Mouse (Mus musculus): Measurements from ENCODE around the gene Hcfc1r1. TPM values are rescaled to one million over a fixed set of nuclear protein-coding genes. Genes with fewer than 3 reads are reported as not detected.

The Hcfc1r1 gene
- polyA plus RNA-seq, 1 experiment from 2014 or later = 45.5 TPM

GRCm38 (mm10) chr17:23670516-23671074, 2.8 kb upstream of the Hcfc1r1 start:
- H3K9ac ChIP-seq (ENCODE audit: low read length) = no peak overlapping the region
- H3K9me3 ChIP-seq (ENCODE audit: control insufficient read depth, low read length) = no peaks in the 10 kb centered on the region
- H3K27me3 ChIP-seq (ENCODE audit: control insufficient read depth, insufficient read depth, low read length) = peaks cover 4% of the 10 kb centered on the region
- peaks cover 10% of the 10 kb centered on the region for H3K36me3 ChIP-seq (ENCODE audit: control insufficient read depth, insufficient read depth, low read length)
- no peak overlapping the region for H3K4me3 ChIP-seq (ENCODE audit: low read depth, low read length)
- H3K4me2 ChIP-seq (ENCODE audit: low read depth, severe bottlenecking) = no peak overlapping the region
- no peak for ATAC-seq (ENCODE audit: insufficient number of reproducible peaks, low FRiP score, low TSS enrichment, low read depth)
- H3K4me1 ChIP-seq (ENCODE audit: control insufficient read depth, insufficient read depth, low read length) = peaks cover 7% of the 10 kb centered on the region
- H3K27ac ChIP-seq (replicated peaks; ENCODE audit: low read depth, low read length) = no peak overlapping the region
- no peak for DNase-seq (ENCODE audit: low spot score)
- 84% methylated on average over 7 of the region's 7 CpGs for WGBS

GRCm38 (mm10) chr17:23671519-23671918, 1.9 kb upstream of the Hcfc1r1 start:
- Histone ChIP-seq H3K4me3 (ENCODE audit: low read depth, low read length) (no peak overlapping the region), H3K27me3 (ENCODE audit: control insufficient read depth, insufficient read depth, low read length) (peaks cover 11% of the 10 kb centered on the region), H3K4me1 (ENCODE audit: control insufficient read depth, insufficient read depth, low read length) (peaks cover 15% of the 10 kb centered on the region), H3K9me3 (ENCODE audit: control insufficient read depth, low read length) (no peaks in the 10 kb centered on the region), H3K36me3 (ENCODE audit: control insufficient read depth, insufficient read depth, low read length) (peaks cover 10% of the 10 kb centered on the region), H3K27ac (replicated peaks; ENCODE audit: low read depth, low read length) (no peak overlapping the region), H3K9ac (ENCODE audit: low read length) (no peak overlapping the region), H3K4me2 (ENCODE audit: low read depth, severe bottlenecking) (no peak overlapping the region)
- DNase-seq (ENCODE audit: low spot score) (no peak), ATAC-seq (ENCODE audit: insufficient number of reproducible peaks, low FRiP score, low TSS enrichment, low read depth) (no peak)
- 99% methylated on average over 3 of the region's 3 CpGs for WGBS

GRCm38 (mm10) chr17:23672761-23673160, 635 bp upstream of the Hcfc1r1 start:
- no peak overlapping the region for H3K4me3 ChIP-seq (ENCODE audit: low read depth, low read length)
- H3K9ac ChIP-seq (ENCODE audit: low read length) = no peak overlapping the region
- peak overlapping the region; percentile 76 for H3K4me2 ChIP-seq (ENCODE audit: low read depth, severe bottlenecking)
- H3K27me3 ChIP-seq (ENCODE audit: control insufficient read depth, insufficient read depth, low read length) = peaks cover 15% of the 10 kb centered on the region
- 71% methylated on average over 3 of the region's 3 CpGs for WGBS
- H3K36me3 ChIP-seq (ENCODE audit: control insufficient read depth, insufficient read depth, low read length) = peaks cover 6% of the 10 kb centered on the region
- H3K9me3 ChIP-seq (ENCODE audit: control insufficient read depth, low read length) = no peaks in the 10 kb centered on the region
- H3K27ac ChIP-seq (replicated peaks; ENCODE audit: low read depth, low read length) = no peak overlapping the region
- no peak for DNase-seq (ENCODE audit: low spot score)
- H3K4me1 ChIP-seq (ENCODE audit: control insufficient read depth, insufficient read depth, low read length) = peaks cover 23% of the 10 kb centered on the region
- ATAC-seq (ENCODE audit: insufficient number of reproducible peaks, low FRiP score, low TSS enrichment, low read depth) = no peak

- WGBS = 35% methylated on average over 9 of the region's 9 CpGs
- Histone ChIP-seq H3K27me3 (ENCODE audit: control insufficient read depth, insufficient read depth, low read length) (peaks cover 26% of the 10 kb centered on the region), H3K4me2 (ENCODE audit: low read depth, severe bottlenecking) (peak overlapping the region; percentile 76), H3K9me3 (ENCODE audit: control insufficient read depth, low read length) (no peaks in the 10 kb centered on the region), H3K4me1 (ENCODE audit: control insufficient read depth, insufficient read depth, low read length) (peaks cover 27% of the 10 kb centered on the region), H3K9ac (ENCODE audit: low read length) (peak overlapping the region; percentile 41; the same call in 1 of the 2 replicates), H3K4me3 (ENCODE audit: low read depth, low read length) (peak overlapping the region; percentile 55), H3K27ac (replicated peaks; ENCODE audit: low read depth, low read length) (no peak overlapping the region), H3K36me3 (ENCODE audit: control insufficient read depth, insufficient read depth, low read length) (peaks cover 3% of the 10 kb centered on the region; the same call in 1 of the 2 replicates)
- DNase-seq (ENCODE audit: low spot score) (no peak), ATAC-seq (ENCODE audit: insufficient number of reproducible peaks, low FRiP score, low TSS enrichment, low read depth) (no peak)
These were observed 1.0 kb downstream of the Hcfc1r1 start for GRCm38 (mm10) chr17:23674271-23674952.

- ATAC-seq (ENCODE audit: insufficient number of reproducible peaks, low FRiP score, low TSS enrichment, low read depth) = no peak
- Histone ChIP-seq H3K4me3 (ENCODE audit: low read depth, low read length) (no peak overlapping the region), H3K36me3 (ENCODE audit: control insufficient read depth, insufficient read depth, low read length) (peaks cover under 1% of the 10 kb centered on the region; the same call in 1 of the 2 replicates), H3K4me1 (ENCODE audit: control insufficient read depth, insufficient read depth, low read length) (peaks cover 29% of the 10 kb centered on the region), H3K4me2 (ENCODE audit: low read depth, severe bottlenecking) (0 out of 2 replicates have a peak overlapping the region, but pooled peaks have one; percentile 70), H3K27me3 (ENCODE audit: control insufficient read depth, insufficient read depth, low read length) (peaks cover 34% of the 10 kb centered on the region), H3K27ac (replicated peaks; ENCODE audit: low read depth, low read length) (no peak overlapping the region), H3K9ac (ENCODE audit: low read length) (no peak overlapping the region), H3K9me3 (ENCODE audit: control insufficient read depth, low read length) (no peaks in the 10 kb centered on the region)
- no peak for DNase-seq (ENCODE audit: low spot score)
- WGBS = 26% methylated on average over 5 of the region's 5 CpGs
These were observed 1.7 kb downstream of the Hcfc1r1 start for GRCm38 (mm10) chr17:23675127-23675526.

GRCm38 (mm10) chr17:23675564-23676281, 2.3 kb downstream of the Hcfc1r1 start:
- Histone ChIP-seq H3K27me3 (ENCODE audit: control insufficient read depth, insufficient read depth, low read length) (peaks cover 39% of the 10 kb centered on the region), H3K9ac (ENCODE audit: low read length) (no peak overlapping the region), H3K36me3 (ENCODE audit: control insufficient read depth, insufficient read depth, low read length) (no peaks in the 10 kb centered on the region), H3K4me1 (ENCODE audit: control insufficient read depth, insufficient read depth, low read length) (peaks cover 29% of the 10 kb centered on the region), H3K27ac (replicated peaks; ENCODE audit: low read depth, low read length) (no peak overlapping the region), H3K4me3 (ENCODE audit: low read depth, low read length) (peak overlapping the region; percentile 39; the same call in 1 of the 2 replicates), H3K9me3 (ENCODE audit: control insufficient read depth, low read length) (no peaks in the 10 kb centered on the region), H3K4me2 (ENCODE audit: low read depth, severe bottlenecking) (peak overlapping the region; percentile 70)
- ATAC-seq (ENCODE audit: insufficient number of reproducible peaks, low FRiP score, low TSS enrichment, low read depth) = no peak
- WGBS = 10% methylated on average over 15 of the region's 15 CpGs
- DNase-seq (ENCODE audit: low spot score) = peak; percentile 55

- Histone ChIP-seq H3K36me3 (ENCODE audit: control insufficient read depth, insufficient read depth, low read length) (no peaks in the 10 kb centered on the region), H3K27ac (replicated peaks; ENCODE audit: low read depth, low read length) (no peak overlapping the region), H3K27me3 (ENCODE audit: control insufficient read depth, insufficient read depth, low read length) (peaks cover 48% of the 10 kb centered on the region), H3K9ac (ENCODE audit: low read length) (no peak overlapping the region; the same call in 1 of the 2 replicates), H3K4me3 (ENCODE audit: low read depth, low read length) (peak overlapping the region; percentile 39), H3K4me1 (ENCODE audit: control insufficient read depth, insufficient read depth, low read length) (peaks cover 29% of the 10 kb centered on the region), H3K9me3 (ENCODE audit: control insufficient read depth, low read length) (no peaks in the 10 kb centered on the region), H3K4me2 (ENCODE audit: low read depth, severe bottlenecking) (peak overlapping the region; percentile 70)
- 1% methylated on average over 36 of the region's 37 CpGs for WGBS
- DNase-seq (ENCODE audit: low spot score) (peak; percentile 52), ATAC-seq (ENCODE audit: insufficient number of reproducible peaks, low FRiP score, low TSS enrichment, low read depth) (no peak)
These were observed 3.2 kb downstream of the Hcfc1r1 start for GRCm38 (mm10) chr17:23676473-23677031.

- Histone ChIP-seq H3K9me3 (ENCODE audit: control insufficient read depth, low read length) (no peaks in the 10 kb centered on the region), H3K4me1 (ENCODE audit: control insufficient read depth, insufficient read depth, low read length) (peaks cover 29% of the 10 kb centered on the region), H3K27ac (replicated peaks; ENCODE audit: low read depth, low read length) (no peak within 1 kb of the TSS), H3K36me3 (ENCODE audit: control insufficient read depth, insufficient read depth, low read length) (no peaks in the 10 kb centered on the region), H3K9ac (ENCODE audit: low read length) (peak within 1 kb of the TSS; percentile 8; the same call in 1 of the 2 replicates), H3K27me3 (ENCODE audit: control insufficient read depth, insufficient read depth, low read length) (peaks cover 52% of the 10 kb centered on the region), H3K4me2 (ENCODE audit: low read depth, severe bottlenecking) (peak within 1 kb of the TSS; percentile 70), H3K4me3 (ENCODE audit: low read depth, low read length) (peak within 1 kb of the TSS; percentile 39)
- ATAC-seq (ENCODE audit: insufficient number of reproducible peaks, low FRiP score, low TSS enrichment, low read depth) = no peak
- 1% methylated on average over 34 of the region's 34 CpGs for WGBS
- DNase-seq (ENCODE audit: low spot score) = peak; percentile 86
These were observed 3.9 kb downstream of the Hcfc1r1 start, which contains the start of gene Tnfrsf12a for GRCm38 (mm10) chr17:23677236-23677679. TSS of gene Tnfrsf12a (minus strand) at chr17:23677468.

Measured in limb, embryonic 11.5 days (tissue).